Mouse (Mus musculus) hindbrain, embryonic 10.5 days (tissue): ENCODE results near the gene Them7. TPM values are rescaled to one million over a fixed set of nuclear protein-coding genes. Genes with fewer than 3 reads are reported as not detected.
A peak's percentile ranks its signal among the peaks of the same experiment; 100 is the strongest.

Source experiments
- DNase-seq: peaks from one replicate; pipeline ENCODE4 v3.0.0-alpha.2; 2017; ENCODE audit warnings: low spot score
- H3K27ac ChIP-seq: fragments of 300-500 bp; sonication (generic); 2 replicates; pipeline ENCODE4 v1.5.1; 2016; ENCODE audit warnings: mild to moderate bottlenecking, moderate library complexity
- H3K27me3 ChIP-seq: fragments of 300-500 bp; sonication (generic); 2 replicates; pipeline ENCODE4 v1.6.1; 2016; ENCODE audit warnings: mild to moderate bottlenecking; ENCODE audit not compliant: poor library complexity, insufficient read depth, severe bottlenecking
- H3K36me3 ChIP-seq: fragments of 300-500 bp; sonication (generic); 2 replicates; pipeline ENCODE4 v1.6.1; 2016; ENCODE audit warnings: mild to moderate bottlenecking, moderate library complexity
- H3K4me1 ChIP-seq: fragments of 300-500 bp; sonication (generic); replicated peaks from 2 replicates; pipeline ENCODE4 v1.6.1; 2016; ENCODE audit warnings: mild to moderate bottlenecking
- H3K4me3 ChIP-seq: fragments of 300-500 bp; sonication (generic); 2 replicates; pipeline ENCODE4 v1.5.1; 2016; ENCODE audit warnings: mild to moderate bottlenecking, moderate library complexity
- H3K9me3 ChIP-seq: fragments of 300-500 bp; sonication (generic); 2 replicates; pipeline ENCODE4 v1.6.1; 2016; ENCODE audit warnings: mild to moderate bottlenecking, moderate library complexity
- WGBS: fragments of 180-500 bp; shearing (Covaris S2); methylation state at CpG from one replicate; pipeline ENCODE4 v1.1.7; 2016; 5-methylcytosine and 5-hydroxymethylcytosine counted together
- polyA plus RNA-seq: library from polyadenylated mRNA; unstranded; fragments of >200 nt; fragmentation: Nextera tagmentation; extraction: Ambion mirVana; gene quantifications from 2 replicates; pipeline ENCODE4 v1.2.1, GENCODE M21; 2016

Them7 gene
- polyA plus RNA-seq, 1 experiment from 2014 or later: 0.22 TPM

GRCm38 (mm10) chr2:105396066-105396465 is 171.9 kb downstream of the Them7 start:
- 96% methylated on average over 9 of the region's 9 CpGs for WGBS

GRCm38 (mm10) chr2:105397446-105398211 is 173.5 kb downstream of the Them7 start:
- peaks cover 31% of the 10 kb centered on the region for H3K36me3 ChIP-seq
- peak overlapping the region; percentile 84 for H3K4me3 ChIP-seq
- H3K27ac ChIP-seq: peak overlapping the region; percentile 97
- no peak for DNase-seq
- H3K9me3 ChIP-seq: no peaks in the 10 kb centered on the region
- H3K4me1 ChIP-seq: peaks cover 36% of the 10 kb centered on the region
- 32% methylated on average over 5 of the region's 5 CpGs for WGBS
- peaks cover 17% of the 10 kb centered on the region for H3K27me3 ChIP-seq

More at GRCm38 (mm10) chr2:105396066-105396465, 171.9 kb downstream of the Them7 start:
- Histone ChIP-seq H3K4me3 (no peak overlapping the region), H3K9me3 (no peaks in the 10 kb centered on the region), H3K27me3 (peaks cover 10% of the 10 kb centered on the region), H3K4me1 (peaks cover 36% of the 10 kb centered on the region), H3K27ac (no peak overlapping the region), H3K36me3 (peaks cover 46% of the 10 kb centered on the region)
- DNase-seq: no peak

DNA sequence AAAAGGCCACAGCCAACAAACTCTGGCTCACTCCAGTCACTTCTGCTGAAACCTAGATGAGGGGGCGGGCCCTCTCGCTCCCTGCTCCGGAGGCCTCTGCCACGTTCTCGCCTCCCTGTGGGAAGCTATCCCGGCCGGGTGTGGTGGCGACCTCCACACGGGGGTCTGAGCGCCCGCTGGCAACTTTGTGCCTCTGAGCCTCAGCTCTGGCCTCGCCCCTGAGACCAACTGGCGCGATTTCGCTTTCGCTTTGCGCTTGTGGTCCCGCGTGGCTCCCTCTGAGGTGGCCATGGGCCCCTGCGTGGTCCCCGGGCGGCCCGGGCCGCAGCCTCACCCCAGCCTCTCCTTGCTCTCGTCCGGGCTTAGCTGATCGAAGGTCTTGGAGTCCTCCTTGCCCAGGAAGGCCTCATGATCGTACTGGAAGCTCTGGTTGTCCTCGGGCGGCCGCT is 174.5 kb downstream of the Them7 start:
- Histone ChIP-seq H3K9me3 (no peaks in the 10 kb centered on the region), H3K4me3 (peak overlapping the region; percentile 84), H3K36me3 (peaks cover 21% of the 10 kb centered on the region), H3K27me3 (peaks cover 17% of the 10 kb centered on the region), H3K4me1 (peaks cover 36% of the 10 kb centered on the region), H3K27ac (peak overlapping the region; percentile 97)
- WGBS: under 1% methylated on average over 31 of the region's 31 CpGs
- no peak for DNase-seq

DNA sequence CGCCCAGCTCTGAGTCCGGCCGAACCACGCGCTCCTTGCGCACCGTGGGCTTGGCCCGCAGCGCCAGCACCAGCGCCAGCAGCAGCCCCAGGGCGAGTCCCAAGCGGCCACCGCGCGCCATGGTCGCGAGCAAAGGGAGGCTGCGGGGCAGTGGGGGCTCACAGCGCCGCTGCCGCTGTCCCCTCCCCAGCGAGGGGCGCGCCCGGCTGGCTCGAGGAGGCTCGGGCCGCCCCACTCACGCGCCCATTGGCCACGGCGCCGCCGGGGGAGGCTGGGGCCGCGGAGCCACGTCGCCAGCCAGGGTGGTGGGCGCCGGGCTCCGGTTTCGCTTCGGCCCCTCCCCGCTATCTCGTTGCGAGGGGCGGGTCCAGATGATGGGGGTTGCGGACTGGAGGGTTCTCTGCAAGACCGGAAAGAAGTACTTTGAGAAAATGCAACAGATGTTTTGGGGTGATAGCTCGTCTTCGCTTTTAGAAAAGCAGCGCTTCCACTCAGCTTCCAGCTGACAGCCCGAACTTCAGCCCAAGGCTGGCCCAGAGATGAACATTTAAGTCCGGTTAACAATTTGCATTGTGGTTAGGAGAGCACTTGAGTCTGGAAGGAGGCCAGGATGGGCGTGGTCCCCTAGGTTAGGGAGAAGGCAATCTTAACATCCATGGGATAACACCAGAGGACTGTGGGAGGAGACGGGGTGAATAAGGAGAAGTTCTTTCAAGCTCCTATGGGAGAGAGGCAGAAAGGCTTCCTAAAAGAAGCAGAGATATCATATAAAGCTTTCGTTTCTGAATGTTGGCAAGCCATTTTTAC is 175.2 kb downstream of the Them7 start, which contains the start of gene Rcn1:
TSS of gene Rcn1 (minus strand) at position 235 of the 807 bp plus-strand sequence.
- WGBS: 1% methylated on average over 57 of the region's 57 CpGs
- no peaks in the 10 kb centered on the region for H3K9me3 ChIP-seq
- H3K4me1 ChIP-seq: peaks cover 36% of the 10 kb centered on the region
- peak; percentile 86 for DNase-seq
- peak within 1 kb of the TSS; percentile 84 for H3K4me3 ChIP-seq
- H3K27ac ChIP-seq: peak within 1 kb of the TSS; percentile 97
- peaks cover 14% of the 10 kb centered on the region for H3K36me3 ChIP-seq
- peaks cover 17% of the 10 kb centered on the region for H3K27me3 ChIP-seq

DNA sequence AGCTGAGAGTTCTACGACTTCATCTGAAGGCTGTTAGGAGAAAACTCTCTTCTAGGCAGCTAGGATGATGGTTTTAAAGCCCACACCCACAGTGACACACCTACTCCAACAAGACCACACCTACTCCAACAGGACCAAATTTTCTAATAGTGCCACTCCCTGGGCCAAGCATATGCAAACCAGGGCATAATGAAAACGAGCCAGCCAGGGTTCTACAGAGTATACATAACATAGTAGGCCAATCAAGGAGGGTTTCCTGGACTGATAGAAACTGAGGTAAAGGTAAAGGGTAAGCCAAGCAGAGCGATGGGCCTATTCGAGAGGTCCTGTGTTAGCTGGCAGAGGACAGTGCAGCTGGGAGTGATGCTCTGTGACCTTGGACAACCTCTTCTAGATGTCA is 176.4 kb downstream of the Them7 start:
- H3K4me1 ChIP-seq: peaks cover 36% of the 10 kb centered on the region
- 0 out of 2 replicates have a peak, but pooled peaks cover 6% of the 10 kb centered on the region for H3K36me3 ChIP-seq
- no peak overlapping the region for H3K27ac ChIP-seq
- no peak overlapping the region for H3K4me3 ChIP-seq
- H3K9me3 ChIP-seq: no peaks in the 10 kb centered on the region
- DNase-seq: no peak
- H3K27me3 ChIP-seq: peaks cover 17% of the 10 kb centered on the region
- WGBS: 89% methylated on average over 4 of the region's 4 CpGs

DNA sequence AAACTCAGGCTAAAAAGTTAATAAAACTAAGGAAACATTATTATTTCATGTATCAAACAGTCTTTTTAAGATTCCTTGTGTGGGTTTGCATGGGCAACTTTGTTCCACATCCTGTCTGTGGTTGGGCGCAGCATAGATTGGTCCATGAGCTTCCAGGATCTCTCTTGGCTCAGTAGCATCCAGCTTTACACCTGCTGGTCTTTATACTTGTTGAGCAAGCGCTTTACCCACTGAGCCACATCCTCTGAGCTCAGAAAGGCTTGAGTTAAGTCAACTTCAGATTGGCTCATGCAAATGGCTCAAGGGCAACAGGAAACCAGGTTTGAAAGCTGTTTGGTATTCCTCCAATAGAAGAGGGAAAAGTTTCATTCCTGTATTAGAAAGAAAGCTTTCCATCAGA is 178.1 kb downstream of the Them7 start:
- H3K9me3 ChIP-seq: no peaks in the 10 kb centered on the region
- DNase-seq: no peak
- peaks cover 17% of the 10 kb centered on the region for H3K27me3 ChIP-seq
- 80% methylated on average over 2 of the region's 2 CpGs for WGBS
- H3K4me1 ChIP-seq: peaks cover 26% of the 10 kb centered on the region
- H3K27ac ChIP-seq: no peak overlapping the region
- H3K4me3 ChIP-seq: no peak overlapping the region
- no peaks in the 10 kb centered on the region for H3K36me3 ChIP-seq

GRCm38 (mm10) chr2:105408511-105408910 is 184.4 kb downstream of the Them7 start:
- no peaks in the 10 kb centered on the region for H3K27me3 ChIP-seq
- H3K9me3 ChIP-seq: no peaks in the 10 kb centered on the region
- H3K4me3 ChIP-seq: no peak overlapping the region
- no peaks in the 10 kb centered on the region for H3K36me3 ChIP-seq
- 0 out of 2 replicates have a peak, but pooled peaks cover 2% of the 10 kb centered on the region for H3K4me1 ChIP-seq
- H3K27ac ChIP-seq: no peak overlapping the region
- WGBS: 76% methylated on average over 4 of the region's 4 CpGs
- DNase-seq: no peak

DNA sequence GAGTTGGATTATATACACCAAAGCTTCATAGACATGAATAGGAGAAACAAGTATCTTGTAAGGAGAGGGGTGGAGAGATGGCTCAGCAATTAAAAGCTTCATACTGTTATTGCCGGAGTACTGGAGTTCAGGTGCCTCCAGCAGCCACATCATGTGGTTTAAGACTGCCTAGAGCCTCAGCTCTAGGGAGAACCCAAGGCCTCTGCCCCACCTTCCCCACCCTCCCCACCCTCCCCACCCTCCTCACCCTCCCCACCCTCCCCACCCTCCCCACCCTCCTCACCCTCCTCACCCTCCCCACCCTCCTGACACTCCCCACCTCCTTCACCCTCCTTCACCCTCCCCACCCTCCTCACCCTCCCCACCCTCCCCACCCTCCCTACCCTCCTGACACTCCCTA is 185.1 kb downstream of the Them7 start:
- no peak for DNase-seq
- Histone ChIP-seq H3K27me3 (no peaks in the 10 kb centered on the region), H3K27ac (no peak overlapping the region), H3K9me3 (no peaks in the 10 kb centered on the region), H3K4me3 (no peak overlapping the region), H3K4me1 (0 out of 2 replicates have a peak, but pooled peaks cover 2% of the 10 kb centered on the region), H3K36me3 (no peaks in the 10 kb centered on the region)
- WGBS: 91% methylated on average over 1 of the region's 1 CpGs

DNA sequence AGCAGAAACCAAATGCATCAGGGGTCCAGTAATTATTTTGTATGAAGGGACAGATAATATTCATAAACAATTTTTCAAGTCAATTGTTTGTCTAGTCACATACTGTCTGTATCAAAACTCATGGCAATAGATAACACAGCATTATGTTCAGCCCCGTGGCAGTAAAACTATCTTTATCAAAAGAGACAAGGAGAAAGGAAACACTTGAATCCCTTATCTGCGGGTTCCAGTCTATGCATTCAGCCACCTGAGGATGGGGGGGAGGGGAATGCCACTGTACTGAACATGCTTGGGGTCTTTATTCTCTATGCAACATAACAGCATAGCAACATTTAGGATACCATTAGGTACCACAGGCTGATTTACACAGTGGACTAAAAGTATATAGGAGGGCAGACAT is 190.2 kb downstream of the Them7 start:
- no peaks in the 10 kb centered on the region for H3K27me3 ChIP-seq
- H3K36me3 ChIP-seq: no peaks in the 10 kb centered on the region
- H3K27ac ChIP-seq: no peak overlapping the region
- WGBS: 87% methylated on average over 2 of the region's 2 CpGs
- H3K4me1 ChIP-seq: peaks cover 25% of the 10 kb centered on the region
- DNase-seq: no peak
- H3K9me3 ChIP-seq: no peaks in the 10 kb centered on the region
- no peak overlapping the region for H3K4me3 ChIP-seq

DNA sequence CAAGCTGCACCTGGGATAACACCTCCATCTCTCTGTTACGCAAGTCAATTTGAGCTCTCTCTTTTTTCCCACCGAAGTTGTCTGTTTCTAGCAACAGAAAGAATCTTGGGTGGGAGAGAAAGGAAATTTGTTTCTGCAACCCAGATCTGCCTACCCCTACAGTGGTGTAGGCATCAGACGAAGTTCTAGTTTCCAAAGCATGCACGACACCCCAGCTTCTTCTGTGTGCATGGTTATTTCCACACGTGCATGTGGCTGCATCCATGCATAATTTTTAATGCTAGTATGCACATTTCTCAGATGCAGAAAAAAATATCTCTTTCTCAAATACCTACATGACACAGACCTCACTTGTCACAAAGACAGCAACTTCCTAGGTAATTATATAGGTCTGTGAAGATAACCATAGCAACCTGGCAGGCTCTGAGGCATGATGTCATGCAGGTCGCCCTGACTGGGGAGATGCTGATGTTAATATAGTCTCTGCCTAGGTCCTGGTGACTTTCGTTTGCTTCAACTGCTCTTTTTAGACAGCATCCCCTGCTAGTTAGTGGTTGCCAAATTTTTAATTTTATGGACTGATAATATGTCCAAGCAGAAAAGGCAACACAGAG is 192.0 kb downstream of the Them7 start:
- Histone ChIP-seq H3K4me1 (peaks cover 25% of the 10 kb centered on the region), H3K4me3 (no peak overlapping the region), H3K9me3 (no peaks in the 10 kb centered on the region), H3K36me3 (no peaks in the 10 kb centered on the region), H3K27ac (no peak overlapping the region), H3K27me3 (no peaks in the 10 kb centered on the region)
- DNase-seq: no peak
- WGBS: 68% methylated on average over 7 of the region's 7 CpGs

DNA sequence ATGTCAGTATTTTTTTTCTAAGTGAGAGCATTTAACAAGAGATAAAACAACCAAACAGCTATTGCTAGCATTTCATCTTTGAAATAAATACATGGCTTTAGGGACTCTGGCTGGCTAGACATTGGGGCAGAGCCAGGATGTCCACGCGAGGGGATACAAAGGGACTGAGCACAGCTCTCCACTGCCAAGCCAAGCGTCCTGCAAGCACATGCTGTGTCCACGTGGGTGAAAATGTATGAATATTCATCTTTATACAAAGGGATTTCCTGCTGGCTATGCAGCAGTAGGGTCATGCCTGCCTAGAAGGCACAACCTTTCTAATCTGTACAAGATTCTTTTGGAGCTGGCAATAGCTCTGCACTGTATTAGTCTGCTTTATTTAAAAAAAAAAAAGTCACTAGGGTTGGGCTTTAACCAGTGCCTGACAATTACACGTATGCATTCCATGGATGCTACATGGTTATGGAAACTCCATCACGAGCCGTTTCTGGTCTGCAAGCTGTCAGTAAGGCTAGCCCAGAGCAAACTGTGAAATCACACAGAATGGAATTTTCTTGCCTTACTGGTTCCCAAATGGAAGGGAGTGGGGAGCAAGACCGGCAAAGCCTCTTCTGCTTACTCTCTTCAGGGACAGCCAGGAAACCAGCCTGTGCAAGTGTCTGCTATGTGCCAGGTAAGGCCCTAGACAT is 192.7 kb downstream of the Them7 start:
- Histone ChIP-seq H3K27me3 (no peaks in the 10 kb centered on the region), H3K9me3 (no peaks in the 10 kb centered on the region), H3K36me3 (no peaks in the 10 kb centered on the region), H3K4me1 (peaks cover 25% of the 10 kb centered on the region), H3K4me3 (no peak overlapping the region), H3K27ac (no peak overlapping the region)
- 50% methylated on average over 8 of the region's 8 CpGs for WGBS
- DNase-seq: no peak

- 84% methylated on average over 5 of the region's 5 CpGs for WGBS
- Histone ChIP-seq H3K4me3 (no peak overlapping the region), H3K27ac (no peak overlapping the region), H3K27me3 (no peaks in the 10 kb centered on the region), H3K9me3 (no peaks in the 10 kb centered on the region), H3K36me3 (no peaks in the 10 kb centered on the region), H3K4me1 (peaks cover 25% of the 10 kb centered on the region)
- DNase-seq: no peak
Measured at GRCm38 (mm10) chr2:105417663-105418062, 193.5 kb downstream of the Them7 start.
